Mouse (Mus musculus) duodenum, adult 2 months (tissue): ENCODE data around the gene Setd1b. TPM values are rescaled to one million over a fixed set of nuclear protein-coding genes. Genes with fewer than 3 reads are reported as not detected.

Experiments used
- polyA plus RNA-seq: library from polyadenylated mRNA; depleted of rRNA; stranded (reverse); fragments of >200 nt; gene quantifications from 2 replicates; pipeline ENCODE4 v1.2.3, GENCODE M21; 2012; ENCODE audit warnings: low replicate concordance; rRNA removed

The Setd1b gene
- 10.4 and 11.5 TPM in 2 replicates for polyA plus RNA-seq

GRCm38 (mm10) chr5:123142161-123143157 is at the start of gene Setd1b:
Gene Setd1b, plus strand, starts transcription at chr5:123142193.

GRCm38 (mm10) chr5:123132308-123133071 is 9.5 kb upstream of the Setd1b start, which contains the start of gene Rhof:
Gene Rhof, minus strand, starts transcription at chr5:123132692.

GRCm38 (mm10) chr5:123169284-123169683 is 27.3 kb downstream of the Setd1b start, which contains the start of gene Psmd9:
Gene Psmd9, plus strand, starts transcription at chr5:123169413.

GRCm38 (mm10) chr5:123182651-123183050 is 40.7 kb downstream of the Setd1b start, which contains the start of gene Hpd:
Gene Hpd, minus strand, starts transcription at chr5:123182727.

Other genes with a start within 250 kb of the Setd1b start
- gene Kdm2b, start 152.4 kb upstream of the Setd1b start, polyA plus RNA-seq: 8.0 and 9.5 TPM in 2 replicates
- gene Orai1, start 127.1 kb upstream of the Setd1b start, polyA plus RNA-seq: 143 and 198 TPM in 2 replicates
- not detected in 2 replicates for gene Morn3, start 95.2 kb upstream of the Setd1b start, polyA plus RNA-seq
- gene Tmem120b, start 73.8 kb upstream of the Setd1b start, polyA plus RNA-seq: 2.2 and 3.2 TPM in 2 replicates
- 31.4 and 60.3 TPM in 2 replicates for gene Rhof, start 9.5 kb upstream of the Setd1b start, polyA plus RNA-seq
- 14.0 and 17.9 TPM in 2 replicates for gene Psmd9, start 27.2 kb downstream of the Setd1b start, polyA plus RNA-seq
- 15.8 and 20.6 TPM in 2 replicates for gene Hpd, start 40.5 kb downstream of the Setd1b start, polyA plus RNA-seq
- 0.11 and 0.47 TPM in 2 replicates for gene Wdr66, start 109.9 kb downstream of the Setd1b start, polyA plus RNA-seq
- 2.7 and 4.1 TPM in 2 replicates for gene Bcl7a, start 201.6 kb downstream of the Setd1b start, polyA plus RNA-seq